Mouse (Mus musculus) CH12.LX (cell line): ENCODE measurements around the gene Trio. TPM values are rescaled to one million over a fixed set of nuclear protein-coding genes. Genes with fewer than 3 reads are reported as not detected.

ENCODE experiments used
- DNase-seq: peaks from one replicate; pipeline ENCODE4 v3.0.0-alpha.2; 2013; ENCODE audit errors: extremely low read depth
- H3K27ac ChIP-seq: 2 replicates; pipeline ENCODE4 v1.5.1; 2012; ENCODE audit warnings: low read depth, mild to moderate bottlenecking, control low read depth, moderate library complexity; ENCODE audit not compliant: insufficient read depth
- H3K27me3 ChIP-seq: replicated peaks from 2 replicates; pipeline ENCODE3; 2012; ENCODE audit warnings: inconsistent platforms
- H3K36me3 ChIP-seq, 2 experiments: replicated peaks in 1 of 2; 2 replicates each; pipeline versions ENCODE3 to v1.6.1; 2012; ENCODE audit warnings: inconsistent platforms in 1 of 2, low read length in 1 of 2, mild to moderate bottlenecking in 1 of 2, mixed read lengths in 1 of 2, moderate library complexity in 1 of 2; ENCODE audit not compliant: control insufficient read depth in 1 of 2, insufficient read depth in 1 of 2
- H3K4me1 ChIP-seq, 2 experiments: 2 replicates each; pipeline ENCODE4 v1.6.1; 2012; ENCODE audit warnings: inconsistent platforms in 1 of 2, moderate library complexity in 1 of 2; ENCODE audit not compliant: insufficient read depth in 2 of 2, control insufficient read depth in 1 of 2
- H3K4me2 ChIP-seq: 2 replicates; pipeline ENCODE4 v1.6.1; 2012; ENCODE audit warnings: low read depth, mild to moderate bottlenecking, control low read depth; ENCODE audit not compliant: poor library complexity, insufficient read depth, severe bottlenecking
- H3K4me3 ChIP-seq, 3 experiments: fragments of 150-350 bp in 1 of 3; sonication (generic) in 1 of 3; replicated peaks in 1 of 3; 2 replicates each; pipeline versions ENCODE3 to v1.5.1; 2011 to 2012; ENCODE audit warnings: low read depth in 2 of 3, low read length in 2 of 3, mild to moderate bottlenecking in 2 of 3, moderate library complexity in 2 of 3, control low read depth in 1 of 3, improper control_type of control experiment in 1 of 3, inconsistent platforms in 1 of 3, mixed read lengths in 1 of 3; ENCODE audit not compliant: poor library complexity in 1 of 3
- H3K79me2 ChIP-seq: replicated peaks from 2 replicates; pipeline ENCODE4 v1.6.1; 2012; ENCODE audit warnings: mild to moderate bottlenecking, moderate library complexity; ENCODE audit not compliant: control insufficient read depth, poor library complexity, insufficient read depth, severe bottlenecking; ENCODE audit errors: extremely low read depth
- H3K9ac ChIP-seq: 2 replicates; pipeline ENCODE4 v1.6.1; 2012; ENCODE audit warnings: low read depth, mild to moderate bottlenecking, control low read depth, moderate library complexity; ENCODE audit not compliant: insufficient read depth
- H3K9me3 ChIP-seq: replicated peaks from 2 replicates; pipeline ENCODE3; 2012; ENCODE audit warnings: low read length, inconsistent platforms, mixed read lengths
- BHLHE40 ChIP-seq: IDR thresholded peaks from 2 replicates; pipeline ENCODE4 v1.6.1; 2011; ENCODE audit warnings: mild to moderate bottlenecking, low read depth, low read length, improper control_type of control experiment
- CHD2 ChIP-seq: IDR thresholded peaks from 2 replicates; pipeline ENCODE4 v1.6.1; 2011; ENCODE audit warnings: low read length, improper control_type of control experiment
- E2F4 ChIP-seq: IDR thresholded peaks from 2 replicates; pipeline ENCODE4 v1.6.1; 2011; ENCODE audit warnings: low read depth, low read length, improper control_type of control experiment; ENCODE audit not compliant: insufficient replicate concordance
- ELF1 ChIP-seq: IDR thresholded peaks from 2 replicates; pipeline ENCODE4 v1.6.1; 2014; ENCODE audit warnings: low read depth, mild to moderate bottlenecking, inconsistent platforms, low read length, improper control_type of control experiment
- EP300 ChIP-seq: IDR thresholded peaks from 2 replicates; pipeline ENCODE4 v1.6.1; 2011; ENCODE audit warnings: low read length, improper control_type of control experiment
- ETS1 ChIP-seq: conservative IDR thresholded peaks from 2 replicates; pipeline ENCODE4 v1.6.1; 2012; ENCODE audit warnings: low read depth, mild to moderate bottlenecking, inconsistent platforms, low read length, improper control_type of control experiment, moderate library complexity
- IRF4 ChIP-seq: IDR thresholded peaks from 2 replicates; pipeline ENCODE4 v1.6.1; 2014; ENCODE audit warnings: low read depth, mild to moderate bottlenecking, inconsistent platforms, low read length, improper control_type of control experiment
- JUN ChIP-seq: IDR thresholded peaks from 2 replicates; pipeline ENCODE4 v1.6.1; 2011; ENCODE audit warnings: low read depth, mild to moderate bottlenecking, low read length, improper control_type of control experiment, moderate library complexity; ENCODE audit not compliant: insufficient read depth
- MAX ChIP-seq: IDR thresholded peaks from 2 replicates; pipeline ENCODE4 v1.6.1; 2011; ENCODE audit warnings: low read length, improper control_type of control experiment
- MAZ ChIP-seq: IDR thresholded peaks from 2 replicates; pipeline ENCODE4 v1.6.1; 2012; ENCODE audit warnings: low read depth, mild to moderate bottlenecking, inconsistent platforms, low read length, improper control_type of control experiment, moderate library complexity
- POLR2A ChIP-seq: IDR thresholded peaks from 2 replicates; pipeline ENCODE4 v1.6.1; 2011; ENCODE audit warnings: low read depth, mild to moderate bottlenecking, improper control_type of control experiment, low read length
- POLR2AphosphoS2 ChIP-seq: IDR thresholded peaks from 2 replicates; pipeline ENCODE4 v1.6.1; 2011; ENCODE audit warnings: low read depth, low read length, improper control_type of control experiment
- RAD21 ChIP-seq: IDR thresholded peaks from 2 replicates; pipeline ENCODE4 v1.6.1; 2011; ENCODE audit warnings: low read depth, mild to moderate bottlenecking, low read length, improper control_type of control experiment, moderate library complexity
- RCOR1 ChIP-seq: conservative IDR thresholded peaks from 2 replicates; pipeline ENCODE4 v1.6.1; 2012; ENCODE audit warnings: low read depth, mild to moderate bottlenecking, inconsistent platforms, low read length, improper control_type of control experiment
- USF1 ChIP-seq: IDR thresholded peaks from 2 replicates; pipeline ENCODE4 v1.6.1; 2014; ENCODE audit warnings: low read depth, mild to moderate bottlenecking, inconsistent platforms, low read length, improper control_type of control experiment
- ZKSCAN1 ChIP-seq: IDR thresholded peaks from 2 replicates; pipeline ENCODE4 v1.6.1; 2012; ENCODE audit warnings: low read depth, inconsistent platforms, low read length, improper control_type of control experiment, borderline replicate concordance
- ZMIZ1 ChIP-seq: IDR thresholded peaks from 2 replicates; pipeline ENCODE4 v1.6.1; 2012; ENCODE audit warnings: low read depth, mild to moderate bottlenecking, inconsistent platforms, low read length, improper control_type of control experiment
- dilution Hi-C: fragments of 300-500 bp; cut with MboI; formaldehyde crosslinking; loops from 2 replicates; pipeline ENCODE4 v1.14.3; 2020; ENCODE audit warnings: low sequenced_read_pairs; ENCODE audit not compliant: extremely low pct_unique_long_range_greater_than_20kb, extremely low pct_ligation_motif_present
- in situ Hi-C: fragments of 300-500 bp; cut with MboI; formaldehyde crosslinking; loops from 3 replicates; pipeline ENCODE4 v1.14.3; 2019; ENCODE audit warnings: low sequenced_read_pairs, low pct_ligation_motif_present, low pct_unique_long_range_greater_than_20kb, mixed read lengths
- polyA plus RNA-seq: library from polyadenylated mRNA; unstranded; fragments of >175 nt; gene quantifications from 2 replicates; pipeline ENCODE4 v1.2.1, GENCODE M21; 2012; ENCODE audit warnings: low read depth; ENCODE audit not compliant: insufficient read length
- total RNA-seq, 2 experiments: library from RNA; depleted of rRNA; stranded (reverse); fragments of 300-350 nt in 1 of 2; fragments of >200 nt in 1 of 2; gene quantifications; 2 replicates each; pipeline ENCODE4 v1.2.3; 2012 to 2014

Gene Trio
- total and polyA plus RNA-seq, 3 experiments: 3.9 to 17.5 (median 4.3) TPM

GRCm38 (mm10) chr15:27963506-27963905, 62.1 kb downstream of the Trio start:
- Histone ChIP-seq H3K9ac (no peak overlapping the region), H3K4me1 (peaks cover 0 to 19% of the 10 kb centered on the region in 2 experiments; a peak in 3 of 4 replicates), H3K27me3 (no peaks in the 10 kb centered on the region), H3K4me3 (no peak overlapping the region), H3K36me3 (no peaks in the 10 kb centered on the region), H3K4me2 (no peak overlapping the region), H3K9me3 (no peaks in the 10 kb centered on the region), H3K27ac (no peak overlapping the region), H3K79me2 (no peaks in the 10 kb centered on the region)
- dilution Hi-C loops (no loop called here), in situ Hi-C loops (no loop called here)
- TF ChIP-seq USF1 (no peak), BHLHE40 (no peak), ELF1 (no peak), JUN (no peak), MAX (no peak)
- no peak for DNase-seq

- no peak overlapping the region for H3K4me3 ChIP-seq
- TF ChIP-seq POLR2AphosphoS2: no peak
- dilution Hi-C loops (no loop called here), in situ Hi-C loops (no loop called here)
- no peak overlapping the region for H3K9ac ChIP-seq
- H3K27ac ChIP-seq: no peak overlapping the region
- H3K36me3 ChIP-seq: no peaks in the 10 kb centered on the region
- H3K27me3 ChIP-seq: no peaks in the 10 kb centered on the region
- no peaks in the 10 kb centered on the region for H3K9me3 ChIP-seq
- H3K4me1 ChIP-seq: peaks cover 0 to 14% of the 10 kb centered on the region in 2 experiments; a peak in 3 of 4 replicates
- H3K79me2 ChIP-seq: no peaks in the 10 kb centered on the region
- DNase-seq: no peak
- H3K4me2 ChIP-seq: no peak overlapping the region
These were observed 65.0 kb downstream of the Trio start for GRCm38 (mm10) chr15:27960642-27961041.

GRCm38 (mm10) chr15:27957867-27958266, 67.8 kb downstream of the Trio start:
- no peak overlapping the region for H3K4me3 ChIP-seq
- no peak for DNase-seq
- H3K4me1 ChIP-seq: peaks cover 0 to 9% of the 10 kb centered on the region in 2 experiments; a peak in 3 of 4 replicates
- no peaks in the 10 kb centered on the region for H3K27me3 ChIP-seq
- dilution Hi-C loops: no loop called here
- in situ Hi-C loops: no loop called here
- H3K9ac ChIP-seq: no peak overlapping the region
- H3K36me3 ChIP-seq: no peaks in the 10 kb centered on the region
- TF ChIP-seq RAD21 (no peak), MAZ (no peak), E2F4 (no peak), IRF4 (no peak), ETS1 (no peak), POLR2AphosphoS2 (no peak), RCOR1 (no peak), ZMIZ1 (no peak), ZKSCAN1 (no peak), CHD2 (no peak), EP300 (no peak), POLR2A (no peak)
- no peak overlapping the region for H3K4me2 ChIP-seq
- no peak overlapping the region for H3K27ac ChIP-seq
- no peaks in the 10 kb centered on the region for H3K9me3 ChIP-seq
- H3K79me2 ChIP-seq: no peaks in the 10 kb centered on the region
